Mouse (Mus musculus): Measurements from ENCODE around the gene Folr2.

The Folr2 gene

GRCm38 (mm10) chr7:101857094-101857493 is at the start of gene Folr2:
Gene Folr2 (minus strand): TSS chr7:101857194.
- no peak for DNase-seq

GRCm38 (mm10) chr7:101906696-101907095 is 49.7 kb upstream of the Folr2 start:
- peak; percentile 50 for DNase-seq

DNA sequence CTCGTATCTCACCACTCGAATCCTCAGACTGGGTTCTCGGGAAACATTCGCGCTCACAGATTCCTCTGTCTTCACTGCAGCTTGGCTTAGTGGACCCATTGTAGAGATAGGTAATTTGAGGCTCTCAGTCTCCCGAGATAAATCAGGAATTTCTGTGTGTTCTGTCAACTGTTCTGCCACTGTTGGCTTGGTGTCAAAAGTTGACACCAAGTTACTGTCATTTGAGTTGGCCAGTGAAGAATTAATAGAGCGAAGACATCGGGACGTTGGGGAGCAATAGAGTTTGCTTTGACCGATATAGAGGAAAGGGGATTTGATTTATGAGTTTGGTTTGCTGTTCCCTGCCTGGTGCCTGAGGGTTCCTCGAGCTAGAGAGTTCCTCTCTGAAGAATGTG is 49.3 kb upstream of the Folr2 start, which contains the start of gene Tomt:
TSS of gene Tomt (minus strand) at position 73 of the 395 bp plus-strand sequence.
- no peak for DNase-seq

DNA sequence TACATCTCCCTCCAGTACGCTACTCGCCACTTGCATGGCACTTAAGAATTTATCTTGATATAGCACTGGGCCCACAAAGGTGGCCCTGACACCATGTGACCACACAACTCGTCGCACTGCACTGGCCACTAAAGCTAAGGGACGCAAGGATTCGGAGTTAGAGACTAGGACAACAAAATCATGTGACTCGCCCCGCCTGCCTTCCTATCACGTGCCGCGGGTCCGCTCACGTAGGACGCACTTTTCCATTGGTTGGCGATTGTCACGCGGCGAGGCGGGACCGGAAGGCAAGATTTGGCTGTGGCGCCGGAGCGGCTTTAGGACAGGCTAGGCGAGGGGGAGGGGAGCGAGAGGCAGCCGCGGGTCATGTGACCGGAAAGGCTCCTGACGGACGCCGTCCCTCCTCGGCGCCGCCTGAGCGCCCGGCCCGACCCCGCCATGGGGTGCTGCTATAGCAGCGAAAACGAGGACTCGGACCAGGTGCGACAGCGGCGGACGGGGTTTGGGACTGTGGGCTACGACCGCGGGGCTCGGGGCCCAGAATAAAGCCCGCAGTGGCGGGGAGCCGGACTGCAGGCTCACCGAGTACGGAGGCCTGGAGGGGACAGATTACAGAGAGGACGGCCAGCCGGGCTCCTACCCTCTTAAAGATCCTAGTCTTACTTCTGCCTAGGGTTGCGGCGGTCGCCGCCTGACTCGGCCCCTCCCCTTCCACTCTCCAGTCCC is 48.7 kb upstream of the Folr2 start, which contains the start of gene Lamtor1:
TSS of gene Lamtor1 (plus strand) at position 344 of the 726 bp plus-strand sequence.
- DNase-seq: peak; percentile 99

DNA sequence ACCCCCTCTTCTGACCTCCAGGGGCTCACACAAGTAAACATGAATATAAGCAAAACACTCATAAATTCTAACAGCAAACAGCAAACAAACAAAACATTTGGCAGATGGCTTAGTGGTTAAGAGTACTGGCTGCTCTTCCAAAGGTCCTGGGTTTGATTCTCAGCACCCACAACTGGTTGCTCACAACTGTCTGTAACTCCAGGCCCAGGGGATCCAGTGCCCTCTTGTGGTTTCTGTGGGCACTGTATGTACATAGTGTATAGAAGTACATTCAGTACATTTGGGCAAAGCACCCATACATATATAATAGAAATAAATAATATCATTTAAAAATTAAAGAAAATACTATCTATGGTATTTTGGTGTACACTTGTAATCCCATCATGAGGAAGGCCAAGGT is 45.9 kb upstream of the Folr2 start:
- no peak for DNase-seq

GRCm38 (mm10) chr7:101901969-101902368 is 45.0 kb upstream of the Folr2 start:
- no peak for DNase-seq

GRCm38 (mm10) chr7:101900331-101901097 is 43.5 kb upstream of the Folr2 start:
- DNase-seq: no peak

DNA sequence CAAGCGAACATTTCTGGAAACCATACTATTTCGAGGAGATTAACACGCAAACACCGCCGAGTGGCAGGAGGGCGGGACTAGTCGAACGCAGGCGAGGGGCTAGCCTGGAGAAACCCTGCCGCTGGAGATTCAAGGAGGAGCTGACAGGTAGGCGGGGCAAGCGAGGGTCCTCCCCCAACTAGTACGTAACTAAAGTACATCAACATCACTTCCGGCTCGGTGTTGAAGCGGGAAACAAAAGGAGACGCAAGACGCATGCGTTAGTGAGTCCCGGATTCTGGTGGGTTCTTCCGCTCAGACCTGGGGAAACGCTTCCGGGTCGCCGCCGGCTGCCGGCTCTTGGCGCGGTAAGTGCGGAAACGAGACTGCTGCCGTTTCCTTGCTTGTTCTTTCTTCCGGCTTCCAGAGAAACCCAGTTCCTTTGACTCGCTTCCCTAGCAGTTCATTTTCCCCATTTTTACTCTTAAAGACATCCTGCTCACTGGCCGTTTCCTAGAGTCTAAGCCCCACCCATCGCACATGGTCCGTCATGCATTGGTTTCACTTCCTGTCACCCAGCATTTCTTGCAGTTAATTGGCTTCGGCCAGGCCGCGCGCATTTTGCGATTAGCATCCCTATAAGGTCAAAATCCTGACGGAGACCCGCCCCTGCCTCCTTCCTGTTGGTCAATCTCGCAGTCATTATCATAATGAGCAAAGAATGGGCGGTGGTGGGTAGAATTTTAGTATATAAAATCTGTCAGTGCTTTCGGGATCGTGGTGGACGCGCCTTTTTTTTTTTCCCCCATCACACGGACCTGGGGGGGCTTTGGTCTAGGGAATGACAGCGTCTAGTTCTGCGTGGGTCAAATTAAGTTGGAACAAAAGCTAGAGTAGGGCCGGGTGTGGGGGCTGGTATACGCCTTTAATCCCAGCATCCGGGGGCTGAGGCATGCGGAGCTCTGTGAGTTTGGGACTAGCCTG is 39.4 kb upstream of the Folr2 start:
- DNase-seq: peak; percentile 98

DNA sequence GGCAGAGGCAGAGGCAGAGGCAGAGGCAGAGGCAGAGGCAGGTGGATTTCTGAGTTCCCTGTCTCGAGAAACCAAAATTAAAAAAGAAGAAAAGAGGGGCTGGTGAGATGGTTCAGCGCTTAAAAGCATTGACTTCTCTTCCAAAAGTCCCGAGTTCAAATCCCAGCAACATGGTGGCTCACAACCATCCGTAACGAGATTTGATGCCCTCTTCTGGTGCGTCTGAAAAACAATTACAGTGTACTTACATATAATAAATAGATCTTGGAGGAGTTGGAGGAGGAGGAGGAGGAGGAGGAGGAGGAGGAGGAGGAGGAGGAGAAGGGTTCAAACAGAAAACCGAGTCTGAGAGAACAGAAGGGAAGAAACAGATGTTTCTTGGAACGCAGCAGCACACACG is 38.7 kb upstream of the Folr2 start:
- DNase-seq: peak; percentile 30

GRCm38 (mm10) chr7:101888460-101888859 is 31.5 kb upstream of the Folr2 start:
- DNase-seq: no peak

DNA sequence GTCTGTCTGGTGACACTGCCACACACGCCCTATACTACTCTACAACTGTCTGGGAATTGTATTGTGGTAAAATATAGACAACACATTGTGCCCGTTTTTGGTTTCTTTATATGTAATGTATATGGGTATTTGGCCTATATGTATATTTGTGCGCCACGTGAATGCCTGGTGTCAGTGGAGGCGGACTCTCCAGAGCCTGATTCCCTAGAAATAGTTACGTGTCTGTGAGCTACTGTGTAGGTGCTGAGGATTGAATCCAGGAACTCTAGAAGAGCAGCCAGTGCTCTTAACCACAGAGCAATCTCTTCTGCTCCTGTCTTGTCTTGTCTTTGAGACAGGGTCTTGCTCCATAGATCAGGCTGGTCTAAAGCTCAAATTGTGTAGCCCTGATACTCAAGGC is 29.3 kb upstream of the Folr2 start:
- DNase-seq: no peak

GRCm38 (mm10) chr7:101884160-101884559 is 27.2 kb upstream of the Folr2 start:
- DNase-seq: no peak

DNA sequence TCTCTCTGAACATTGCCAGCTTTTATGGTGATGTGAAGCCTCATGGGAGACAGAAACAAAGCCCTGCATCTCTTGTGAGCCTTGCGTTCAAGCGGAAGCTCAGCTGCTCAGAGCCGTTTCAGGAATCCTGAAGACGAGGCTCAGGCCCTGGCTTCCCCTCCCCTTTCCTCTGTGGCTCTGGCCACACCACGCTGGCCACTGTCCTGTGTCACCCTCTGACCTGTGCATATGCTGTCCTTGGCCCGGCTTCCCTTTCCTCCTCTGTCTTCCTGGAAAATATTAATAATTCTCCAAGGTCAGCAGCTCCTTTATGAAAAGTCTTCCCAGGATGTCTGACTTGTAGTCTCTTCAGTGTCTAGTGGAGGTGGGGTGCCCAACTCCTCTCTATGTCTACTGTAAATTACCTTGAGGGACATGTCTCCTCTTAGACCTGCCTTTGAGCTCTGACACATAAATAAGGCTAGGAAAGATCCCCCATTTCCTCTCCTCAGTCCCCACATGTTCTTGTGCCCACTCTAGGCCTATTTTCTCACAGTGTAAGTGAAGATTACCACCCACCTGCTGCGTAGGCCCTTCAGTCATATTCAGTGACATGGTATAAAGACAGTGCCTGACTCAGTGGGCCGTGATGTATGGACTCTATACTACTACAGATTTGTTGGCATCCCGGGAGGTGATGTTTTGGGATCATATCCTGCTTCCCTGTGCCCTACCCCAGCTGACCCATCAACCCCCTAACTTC is 25.6 kb upstream of the Folr2 start:
- DNase-seq: no peak

- no peak for DNase-seq
Observed at GRCm38 (mm10) chr7:101880855-101881254, 23.9 kb upstream of the Folr2 start.

DNA sequence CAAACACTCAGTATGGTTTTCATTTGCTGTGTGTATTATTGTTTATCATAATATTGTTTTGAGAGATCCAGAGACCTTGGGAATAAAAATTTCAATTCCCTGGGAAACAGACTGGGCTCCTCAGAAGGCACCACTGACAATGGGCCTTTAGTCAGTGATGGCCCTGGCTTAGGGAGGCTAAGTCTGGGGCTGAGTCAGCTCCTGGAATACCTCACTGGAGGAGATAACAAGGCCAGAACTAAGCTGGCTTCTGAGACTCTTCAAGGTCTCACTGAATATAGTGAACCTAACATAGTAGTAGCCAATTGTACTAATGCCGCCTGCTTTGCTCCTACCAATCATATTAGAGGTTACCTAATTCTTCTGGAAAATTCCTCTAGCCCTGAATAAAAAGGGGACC is 19.0 kb upstream of the Folr2 start:
- no peak for DNase-seq

- DNase-seq: no peak
Observed at GRCm38 (mm10) chr7:101871296-101871695, 14.3 kb upstream of the Folr2 start.

GRCm38 (mm10) chr7:101870629-101871028 is 13.6 kb upstream of the Folr2 start, which contains the start of gene Folr1:
Gene Folr1 (minus strand): TSS chr7:101870788.
- DNase-seq: no peak

- DNase-seq: no peak
Observed at GRCm38 (mm10) chr7:101869163-101869500, 12.1 kb upstream of the Folr2 start.

DNA sequence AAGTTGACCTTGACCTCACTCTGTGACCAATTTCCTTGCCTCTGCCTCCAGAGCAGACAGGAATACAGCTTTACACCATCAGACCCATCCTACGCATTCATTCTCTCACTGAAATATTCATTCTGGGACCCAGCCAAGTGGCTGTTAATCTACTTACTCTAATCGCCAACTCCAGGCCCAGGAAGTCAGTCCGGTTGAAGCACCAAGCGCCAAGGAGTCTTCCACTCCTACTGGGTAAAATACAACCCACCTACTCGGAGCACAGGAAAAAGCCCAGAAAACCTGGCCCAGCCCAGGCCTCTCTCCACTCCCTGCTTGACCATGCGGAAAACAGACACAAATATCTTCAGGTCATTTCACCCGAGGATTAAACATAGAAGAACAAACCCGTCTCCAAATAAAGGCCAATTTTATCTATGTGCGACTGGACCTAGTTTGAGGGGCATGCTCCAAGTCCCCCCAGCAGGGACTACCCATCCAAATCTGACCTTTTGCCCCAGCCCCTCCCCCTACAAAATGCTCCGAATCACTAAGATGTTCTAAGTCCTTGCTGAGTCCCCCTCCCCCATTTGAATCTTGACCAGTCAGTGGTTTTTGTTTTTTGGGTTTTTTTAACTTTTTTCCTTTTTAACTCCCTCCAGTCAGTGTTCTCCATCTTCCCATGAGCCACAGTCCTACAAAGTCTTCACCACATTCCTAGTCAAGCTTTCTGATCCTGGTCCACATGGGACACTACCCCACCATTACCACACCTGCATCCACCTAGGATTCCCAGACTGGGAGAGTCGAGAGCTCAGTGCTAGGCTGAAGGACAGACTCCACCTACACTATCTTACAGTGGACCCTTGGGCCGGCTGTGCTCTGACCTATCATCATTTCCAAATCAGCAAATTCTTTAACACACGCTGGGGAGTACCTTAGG is 11.5 kb upstream of the Folr2 start:
- DNase-seq: no peak

- DNase-seq: no peak
Observed at GRCm38 (mm10) chr7:101867482-101867881, 10.5 kb upstream of the Folr2 start.

Data from cerebellum, adult 11-12 months (tissue).